Mouse (Mus musculus): ENCODE results near the gene Gpbp1. TPM values are rescaled to one million over a fixed set of nuclear protein-coding genes. Genes with fewer than 3 reads are reported as not detected.

Gene Gpbp1
- polyA plus RNA-seq, 1 experiment = 188 TPM

- H3K9me3 ChIP-seq (replicated peaks; ENCODE audit: control insufficient read depth, insufficient read depth, low read length, poor library complexity, severe bottlenecking) = no peaks in the 10 kb centered on the region
- no peaks in the 10 kb centered on the region for H3K36me3 ChIP-seq (ENCODE audit: control insufficient read depth, insufficient read depth, low read length, poor library complexity, severe bottlenecking)
- H3K27ac ChIP-seq (ENCODE audit: insufficient read depth, low read length) = no peak overlapping the region
- peaks cover 8% of the 10 kb centered on the region for H3K4me1 ChIP-seq (ENCODE audit: control insufficient read depth, insufficient read depth, low read length)
- TF ChIP-seq EP300 (IDR thresholded peaks at IDR 0.05; ENCODE audit: insufficient read depth, low read depth, low read length) = no peak
- no peak for TF ChIP-seq POLR2A (IDR thresholded peaks at IDR 0.05; ENCODE audit: insufficient read depth, low read length)
- TF ChIP-seq CTCF (IDR thresholded peaks at IDR 0.05; ENCODE audit: low read depth, low read length) = no peak
- no peaks in the 10 kb centered on the region for H3K27me3 ChIP-seq (ENCODE audit: control insufficient read depth, insufficient read depth, low read length, poor library complexity, severe bottlenecking)
- H3K4me3 ChIP-seq (ENCODE audit: low read depth, low read length) = no peak overlapping the region
- no peak overlapping the region for H3K9ac ChIP-seq (ENCODE audit: low read depth, poor library complexity, severe bottlenecking)
Observed at GRCm38 (mm10) chr13:111394904-111395303, 95.0 kb downstream of the Gpbp1 start.

GRCm38 (mm10) chr13:111394341-111394740 lies 95.6 kb downstream of the Gpbp1 start:
- no peak for TF ChIP-seq CTCF (IDR thresholded peaks at IDR 0.05; ENCODE audit: low read depth, low read length)
- TF ChIP-seq POLR2A (IDR thresholded peaks at IDR 0.05; ENCODE audit: insufficient read depth, low read length) = no peak
- TF ChIP-seq EP300 (IDR thresholded peaks at IDR 0.05; ENCODE audit: insufficient read depth, low read depth, low read length) = no peak
- H3K4me1 ChIP-seq (ENCODE audit: control insufficient read depth, insufficient read depth, low read length) = peaks cover 8% of the 10 kb centered on the region
- H3K9me3 ChIP-seq (replicated peaks; ENCODE audit: control insufficient read depth, insufficient read depth, low read length, poor library complexity, severe bottlenecking) = no peaks in the 10 kb centered on the region
- no peak overlapping the region for H3K27ac ChIP-seq (ENCODE audit: insufficient read depth, low read length)
- H3K9ac ChIP-seq (ENCODE audit: low read depth, poor library complexity, severe bottlenecking) = no peak overlapping the region
- no peak overlapping the region for H3K4me3 ChIP-seq (ENCODE audit: low read depth, low read length)
- H3K27me3 ChIP-seq (ENCODE audit: control insufficient read depth, insufficient read depth, low read length, poor library complexity, severe bottlenecking) = no peaks in the 10 kb centered on the region
- H3K36me3 ChIP-seq (ENCODE audit: control insufficient read depth, insufficient read depth, low read length, poor library complexity, severe bottlenecking) = no peaks in the 10 kb centered on the region

GRCm38 (mm10) chr13:111393426-111393825 lies 96.5 kb downstream of the Gpbp1 start:
- peaks cover 8% of the 10 kb centered on the region for H3K4me1 ChIP-seq (ENCODE audit: control insufficient read depth, insufficient read depth, low read length)
- no peak overlapping the region for H3K27ac ChIP-seq (ENCODE audit: insufficient read depth, low read length)
- TF ChIP-seq CTCF (IDR thresholded peaks at IDR 0.05; ENCODE audit: low read depth, low read length) = no peak
- TF ChIP-seq POLR2A (IDR thresholded peaks at IDR 0.05; ENCODE audit: insufficient read depth, low read length) = no peak
- no peak for TF ChIP-seq EP300 (IDR thresholded peaks at IDR 0.05; ENCODE audit: insufficient read depth, low read depth, low read length)
- H3K36me3 ChIP-seq (ENCODE audit: control insufficient read depth, insufficient read depth, low read length, poor library complexity, severe bottlenecking) = no peaks in the 10 kb centered on the region
- H3K9ac ChIP-seq (ENCODE audit: low read depth, poor library complexity, severe bottlenecking) = no peak overlapping the region
- no peak overlapping the region for H3K4me3 ChIP-seq (ENCODE audit: low read depth, low read length)
- H3K9me3 ChIP-seq (replicated peaks; ENCODE audit: control insufficient read depth, insufficient read depth, low read length, poor library complexity, severe bottlenecking) = no peaks in the 10 kb centered on the region
- H3K27me3 ChIP-seq (ENCODE audit: control insufficient read depth, insufficient read depth, low read length, poor library complexity, severe bottlenecking) = no peaks in the 10 kb centered on the region

- peaks cover 5% of the 10 kb centered on the region for H3K4me1 ChIP-seq (ENCODE audit: control insufficient read depth, insufficient read depth, low read length)
- no peaks in the 10 kb centered on the region for H3K27me3 ChIP-seq (ENCODE audit: control insufficient read depth, insufficient read depth, low read length, poor library complexity, severe bottlenecking)
- H3K4me3 ChIP-seq (ENCODE audit: low read depth, low read length) = no peak overlapping the region
- no peak overlapping the region for H3K9ac ChIP-seq (ENCODE audit: low read depth, poor library complexity, severe bottlenecking)
- no peak overlapping the region for H3K27ac ChIP-seq (ENCODE audit: insufficient read depth, low read length)
- no peaks in the 10 kb centered on the region for H3K36me3 ChIP-seq (ENCODE audit: control insufficient read depth, insufficient read depth, low read length, poor library complexity, severe bottlenecking)
- TF ChIP-seq CTCF (IDR thresholded peaks at IDR 0.05; ENCODE audit: low read depth, low read length) (no peak), POLR2A (IDR thresholded peaks at IDR 0.05; ENCODE audit: insufficient read depth, low read length) (no peak), EP300 (IDR thresholded peaks at IDR 0.05; ENCODE audit: insufficient read depth, low read depth, low read length) (no peak)
- H3K9me3 ChIP-seq (replicated peaks; ENCODE audit: control insufficient read depth, insufficient read depth, low read length, poor library complexity, severe bottlenecking) = no peaks in the 10 kb centered on the region
Observed at GRCm38 (mm10) chr13:111391426-111391825, 98.5 kb downstream of the Gpbp1 start.

- H3K36me3 ChIP-seq (ENCODE audit: control insufficient read depth, insufficient read depth, low read length, poor library complexity, severe bottlenecking) = no peaks in the 10 kb centered on the region
- H3K27ac ChIP-seq (ENCODE audit: insufficient read depth, low read length) = no peak overlapping the region
- H3K27me3 ChIP-seq (ENCODE audit: control insufficient read depth, insufficient read depth, low read length, poor library complexity, severe bottlenecking) = no peaks in the 10 kb centered on the region
- no peaks in the 10 kb centered on the region for H3K9me3 ChIP-seq (replicated peaks; ENCODE audit: control insufficient read depth, insufficient read depth, low read length, poor library complexity, severe bottlenecking)
- peaks cover 5% of the 10 kb centered on the region for H3K4me1 ChIP-seq (ENCODE audit: control insufficient read depth, insufficient read depth, low read length)
- no peak overlapping the region for H3K9ac ChIP-seq (ENCODE audit: low read depth, poor library complexity, severe bottlenecking)
- TF ChIP-seq POLR2A (IDR thresholded peaks at IDR 0.05; ENCODE audit: insufficient read depth, low read length) = no peak
- TF ChIP-seq CTCF (IDR thresholded peaks at IDR 0.05; ENCODE audit: low read depth, low read length) = no peak
- H3K4me3 ChIP-seq (ENCODE audit: low read depth, low read length) = no peak overlapping the region
Observed at GRCm38 (mm10) chr13:111391011-111391410, 98.9 kb downstream of the Gpbp1 start.

- no peak overlapping the region for H3K9ac ChIP-seq (ENCODE audit: low read depth, poor library complexity, severe bottlenecking)
- H3K4me3 ChIP-seq (ENCODE audit: low read depth, low read length) = no peak overlapping the region
- no peak overlapping the region for H3K27ac ChIP-seq (ENCODE audit: insufficient read depth, low read length)
- no peaks in the 10 kb centered on the region for H3K27me3 ChIP-seq (ENCODE audit: control insufficient read depth, insufficient read depth, low read length, poor library complexity, severe bottlenecking)
- H3K36me3 ChIP-seq (ENCODE audit: control insufficient read depth, insufficient read depth, low read length, poor library complexity, severe bottlenecking) = no peaks in the 10 kb centered on the region
- H3K4me1 ChIP-seq (ENCODE audit: control insufficient read depth, insufficient read depth, low read length) = no peaks in the 10 kb centered on the region
- 0 out of 2 replicates have a peak, but pooled peaks cover 2% of the 10 kb centered on the region for H3K9me3 ChIP-seq (replicated peaks; ENCODE audit: control insufficient read depth, insufficient read depth, low read length, poor library complexity, severe bottlenecking)
- TF ChIP-seq POLR2A (IDR thresholded peaks at IDR 0.05; ENCODE audit: insufficient read depth, low read length) (no peak), CTCF (IDR thresholded peaks at IDR 0.05; ENCODE audit: low read depth, low read length) (no peak), EP300 (IDR thresholded peaks at IDR 0.05; ENCODE audit: insufficient read depth, low read depth, low read length) (no peak)
Observed at GRCm38 (mm10) chr13:111384011-111384985, 105.6 kb downstream of the Gpbp1 start.

Other genes with a start within 250 kb of the Gpbp1 start
- gene Actbl2, start 235.1 kb downstream of the Gpbp1 start, polyA plus RNA-seq (2011; ENCODE audit: insufficient read depth, insufficient read length, low read depth, missing spikeins) = not detected in 2 replicates
- gene Gm49496, start 59.8 kb upstream of the Gpbp1 start, polyA plus RNA-seq (2011; ENCODE audit: insufficient read depth, insufficient read length, low read depth, missing spikeins) = 3.7 and 4.4 TPM in 2 replicates
- not detected in 2 replicates for gene Gm10198, start 102.7 kb upstream of the Gpbp1 start, polyA plus RNA-seq (2011; ENCODE audit: insufficient read depth, insufficient read length, low read depth, missing spikeins)
- 48.7 and 49.1 TPM in 2 replicates for gene Mier3, start 190.9 kb upstream of the Gpbp1 start, polyA plus RNA-seq (2011; ENCODE audit: insufficient read depth, insufficient read length, low read depth, missing spikeins)

All from ES-Bruce4 (cell line).